Mouse (Mus musculus) G1E (cell line): Measurements from ENCODE around the gene Prkcz. TPM values are rescaled to one million over a fixed set of nuclear protein-coding genes. Genes with fewer than 3 reads are reported as not detected.

Source experiments
- ATAC-seq: 2 replicates; pipeline ENCODE4 v1.8.0; 2016; ENCODE audit warnings: mild to moderate bottlenecking; ENCODE audit not compliant: insufficient number of reproducible peaks, poor library complexity, low FRiP score, severe bottlenecking; ENCODE audit errors: extremely low read depth
- DNase-seq: peaks from one replicate; pipeline ENCODE4 v3.0.0; 2012; ENCODE audit warnings: low spot score
- H3K27me3 ChIP-seq: 2 replicates; pipeline ENCODE4 v1.6.1; 2012; ENCODE audit warnings: mild to moderate bottlenecking, low read length, inconsistent platforms; ENCODE audit not compliant: insufficient read depth
- H3K36me3 ChIP-seq: replicated peaks from 2 replicates; pipeline ENCODE3; 2012; ENCODE audit warnings: mild to moderate bottlenecking, inconsistent platforms
- H3K4me1 ChIP-seq: 2 replicates; pipeline ENCODE4 v1.6.1; 2012; ENCODE audit warnings: low read depth, low read length, inconsistent platforms, mixed read lengths; ENCODE audit not compliant: insufficient read depth
- H3K4me3 ChIP-seq: 2 replicates; pipeline ENCODE4 v1.5.1; 2012; ENCODE audit warnings: low read depth, mild to moderate bottlenecking, inconsistent platforms, low read length, moderate library complexity, mixed read lengths
- H3K9me3 ChIP-seq: replicated peaks from 2 replicates; pipeline ENCODE4 v1.6.1; 2012; ENCODE audit warnings: inconsistent platforms
- CTCF ChIP-seq: IDR thresholded peaks from 2 replicates; pipeline ENCODE4 v1.5.1; 2012; ENCODE audit warnings: low read depth, low read length, inconsistent platforms, mixed read lengths
- GATA1 ChIP-seq: IDR thresholded peaks from 2 replicates; pipeline ENCODE4 v1.6.1; 2012; ENCODE audit warnings: borderline replicate concordance, low read length, inconsistent platforms, mixed read lengths
- GATA2 ChIP-seq: IDR thresholded peaks from 2 replicates; pipeline ENCODE4 v1.6.1; 2012; ENCODE audit warnings: low read depth, low read length, inconsistent platforms, borderline replicate concordance
- POLR2AphosphoS5 ChIP-seq: IDR thresholded peaks from 2 replicates; pipeline ENCODE4 v1.6.1; 2012; ENCODE audit warnings: low read depth, low read length, inconsistent platforms; ENCODE audit not compliant: insufficient replicate concordance
- TAL1 ChIP-seq: conservative IDR thresholded peaks from 2 replicates; pipeline ENCODE4 v1.6.1; 2012; ENCODE audit warnings: low read depth, low read length, inconsistent platforms, mixed read lengths
- polyA plus RNA-seq: library from polyadenylated mRNA; stranded (reverse); fragments of >175 nt; gene quantifications from 2 replicates; pipeline ENCODE4 v1.2.3, GENCODE M21; 2012
- total RNA-seq, 2 experiments: library from RNA; stranded (forward) in 1 of 2; stranded (reverse) in 1 of 2; fragments of 200-1000 nt in 1 of 2; fragments of >200 nt in 1 of 2; fragmentation: Nextera tagmentation in 1 of 2; gene quantifications; 2 replicates each; pipeline ENCODE4 v1.2.3; 2014 to 2017

Gene Prkcz
- total and polyA plus RNA-seq, 3 experiments: 0.55 TPM; not detected in 2

GRCm38 (mm10) chr4:155283001-155283503, 78.1 kb downstream of the Prkcz start:
- no peak for DNase-seq
- ATAC-seq: no peak
- peaks cover 23% of the 10 kb centered on the region for H3K27me3 ChIP-seq
- no peaks in the 10 kb centered on the region for H3K36me3 ChIP-seq
- H3K9me3 ChIP-seq: no peaks in the 10 kb centered on the region
- no peak for TF ChIP-seq POLR2AphosphoS5
- no peak for TF ChIP-seq GATA1
- TF ChIP-seq GATA2: no peak
- TF ChIP-seq CTCF: no peak
- no peak for TF ChIP-seq TAL1
- no peak overlapping the region for H3K4me3 ChIP-seq
- H3K4me1 ChIP-seq: no peaks in the 10 kb centered on the region; the same call in 1 of the 2 replicates

DNA sequence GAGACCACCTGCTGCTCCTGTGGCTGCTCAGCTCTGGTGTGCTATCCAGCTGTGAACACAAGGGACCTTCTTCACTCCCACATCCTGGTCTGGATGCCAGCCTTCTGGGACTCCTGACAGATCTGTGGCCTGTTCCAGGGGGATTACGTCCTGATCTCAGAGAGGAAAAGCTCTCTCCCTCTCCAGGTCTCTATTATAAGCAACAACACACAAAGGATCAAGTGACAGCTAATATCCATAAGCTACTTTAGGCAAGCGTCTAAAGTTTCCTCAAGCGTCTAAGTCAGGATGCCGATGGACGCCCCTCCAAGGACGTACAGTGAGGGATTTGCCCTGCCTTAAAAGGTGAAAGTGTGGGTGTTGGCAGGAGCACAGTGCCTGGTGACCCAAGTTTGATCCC, 78.9 kb downstream of the Prkcz start:
- H3K4me3 ChIP-seq: no peak overlapping the region
- no peaks in the 10 kb centered on the region for H3K36me3 ChIP-seq
- no peak for TF ChIP-seq POLR2AphosphoS5
- no peak for TF ChIP-seq GATA2
- no peak for TF ChIP-seq GATA1
- no peak for TF ChIP-seq TAL1
- no peak for TF ChIP-seq CTCF
- H3K9me3 ChIP-seq: no peaks in the 10 kb centered on the region
- H3K4me1 ChIP-seq: no peaks in the 10 kb centered on the region; the same call in 1 of the 2 replicates
- peaks cover 22% of the 10 kb centered on the region for H3K27me3 ChIP-seq
- DNase-seq: no peak
- no peak for ATAC-seq

GRCm38 (mm10) chr4:155281652-155282051, 79.5 kb downstream of the Prkcz start:
- Histone ChIP-seq H3K27me3 (peaks cover 24% of the 10 kb centered on the region), H3K4me1 (no peaks in the 10 kb centered on the region; the same call in 1 of the 2 replicates), H3K9me3 (no peaks in the 10 kb centered on the region), H3K4me3 (no peak overlapping the region), H3K36me3 (no peaks in the 10 kb centered on the region)
- DNase-seq: no peak
- ATAC-seq: no peak
- TF ChIP-seq GATA1 (no peak), POLR2AphosphoS5 (no peak), TAL1 (no peak), GATA2 (no peak), CTCF (no peak)

DNA sequence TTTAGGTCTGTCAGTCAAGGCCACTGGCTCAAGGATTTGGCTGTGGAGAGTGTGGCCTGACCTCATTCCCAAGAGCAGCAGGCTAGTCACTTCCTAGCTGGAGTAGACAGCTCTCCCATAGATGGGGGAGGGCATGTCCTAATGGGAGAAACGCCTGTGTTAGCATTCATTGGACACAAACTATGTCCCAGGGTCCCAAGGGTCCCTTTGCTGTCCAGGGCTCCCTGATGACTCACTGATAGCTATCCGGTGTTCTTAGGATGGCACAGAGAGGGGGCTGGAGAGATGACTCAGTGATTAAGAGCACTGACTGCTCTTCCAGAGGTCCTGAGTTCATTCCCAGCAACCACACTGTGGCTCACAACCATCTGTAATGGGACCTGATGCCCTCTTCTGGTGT, 79.9 kb downstream of the Prkcz start:
- DNase-seq (no peak), ATAC-seq (no peak)
- Histone ChIP-seq H3K9me3 (no peaks in the 10 kb centered on the region), H3K27me3 (peaks cover 24% of the 10 kb centered on the region), H3K4me1 (no peaks in the 10 kb centered on the region; the same call in 1 of the 2 replicates), H3K4me3 (no peak overlapping the region), H3K36me3 (no peaks in the 10 kb centered on the region)
- no peak for TF ChIP-seq CTCF
- TF ChIP-seq POLR2AphosphoS5: no peak
- TF ChIP-seq GATA2: no peak

GRCm38 (mm10) chr4:155280768-155281121, 80.4 kb downstream of the Prkcz start:
- TF ChIP-seq POLR2AphosphoS5: no peak
- no peak for TF ChIP-seq TAL1
- H3K4me3 ChIP-seq: no peak overlapping the region
- no peaks in the 10 kb centered on the region for H3K36me3 ChIP-seq
- ATAC-seq: no peak
- H3K9me3 ChIP-seq: no peaks in the 10 kb centered on the region
- H3K4me1 ChIP-seq: no peaks in the 10 kb centered on the region; the same call in 1 of the 2 replicates
- no peak for DNase-seq
- H3K27me3 ChIP-seq: peaks cover 24% of the 10 kb centered on the region

GRCm38 (mm10) chr4:155279926-155280767, 81.0 kb downstream of the Prkcz start:
- ATAC-seq (no peak), DNase-seq (no peak)
- H3K4me1 ChIP-seq: no peaks in the 10 kb centered on the region; the same call in 1 of the 2 replicates
- TF ChIP-seq POLR2AphosphoS5: no peak
- TF ChIP-seq GATA1: no peak
- TF ChIP-seq GATA2: no peak
- TF ChIP-seq TAL1: no peak
- TF ChIP-seq CTCF: no peak
- peaks cover 21% of the 10 kb centered on the region for H3K27me3 ChIP-seq
- no peak overlapping the region for H3K4me3 ChIP-seq
- no peaks in the 10 kb centered on the region for H3K9me3 ChIP-seq
- no peaks in the 10 kb centered on the region for H3K36me3 ChIP-seq
